Mouse (Mus musculus): Measurements from ENCODE around the gene Gins1.

Gene Gins1

GRCm38 (mm10) chr2:150910295-150910881 lies 5.2 kb downstream of the Gins1 start:
- WGBS = 31% methylated on average over 10 of the region's 10 CpGs

GRCm38 (mm10) chr2:150914781-150915515 lies 9.7 kb downstream of the Gins1 start:
- WGBS = 80% methylated on average over 4 of the region's 4 CpGs

GRCm38 (mm10) chr2:150915786-150916185 lies 10.6 kb downstream of the Gins1 start:
- WGBS = 82% methylated on average over 5 of the region's 5 CpGs

GRCm38 (mm10) chr2:150918720-150919119 lies 13.5 kb downstream of the Gins1 start:
- 97% methylated on average over 3 of the region's 3 CpGs for WGBS

GRCm38 (mm10) chr2:150920543-150920942 lies 15.3 kb downstream of the Gins1 start:
- WGBS = 96% methylated on average over 3 of the region's 3 CpGs

- 67% methylated on average over 6 of the region's 6 CpGs for WGBS
Measured at GRCm38 (mm10) chr2:150921697-150922096, 16.5 kb downstream of the Gins1 start.

GRCm38 (mm10) chr2:150922165-150922564 lies 17.0 kb downstream of the Gins1 start:
- 69% methylated on average over 4 of the region's 4 CpGs for WGBS

GRCm38 (mm10) chr2:150923026-150923425 lies 17.8 kb downstream of the Gins1 start:
- WGBS = 92% methylated on average over 3 of the region's 3 CpGs

- 36% methylated on average over 7 of the region's 7 CpGs for WGBS
Measured at GRCm38 (mm10) chr2:150923505-150923904, 18.3 kb downstream of the Gins1 start.

GRCm38 (mm10) chr2:150927038-150927720 lies 22.0 kb downstream of the Gins1 start:
- 89% methylated on average over 11 of the region's 11 CpGs for WGBS

GRCm38 (mm10) chr2:150929156-150929555 lies 24.0 kb downstream of the Gins1 start:
- 85% methylated on average over 6 of the region's 6 CpGs for WGBS

GRCm38 (mm10) chr2:150930806-150931205 lies 25.6 kb downstream of the Gins1 start:
- WGBS = 40% methylated on average over 3 of the region's 3 CpGs

GRCm38 (mm10) chr2:150933482-150933881 lies 28.3 kb downstream of the Gins1 start:
- WGBS = 89% methylated on average over 19 of the region's 19 CpGs

GRCm38 (mm10) chr2:150934659-150935058 lies 29.5 kb downstream of the Gins1 start:
- WGBS = 92% methylated on average over 4 of the region's 4 CpGs

GRCm38 (mm10) chr2:150944017-150944416 lies 38.8 kb downstream of the Gins1 start:
- 94% methylated on average over 5 of the region's 5 CpGs for WGBS

- WGBS = 84% methylated on average over 5 of the region's 5 CpGs
Measured at GRCm38 (mm10) chr2:150947341-150947740, 42.1 kb downstream of the Gins1 start.

- 88% methylated on average over 12 of the region's 12 CpGs for WGBS
Measured at GRCm38 (mm10) chr2:150947880-150948611, 42.8 kb downstream of the Gins1 start.

GRCm38 (mm10) chr2:150948786-150949185 lies 43.6 kb downstream of the Gins1 start:
- WGBS = 71% methylated on average over 5 of the region's 5 CpGs

- WGBS = 86% methylated on average over 3 of the region's 3 CpGs
Measured at GRCm38 (mm10) chr2:150949652-150950051, 44.5 kb downstream of the Gins1 start.

- 90% methylated on average over 6 of the region's 6 CpGs for WGBS
Measured at GRCm38 (mm10) chr2:150950056-150950455, 44.9 kb downstream of the Gins1 start.

GRCm38 (mm10) chr2:150951201-150951600 lies 46.0 kb downstream of the Gins1 start:
- WGBS = 78% methylated on average over 2 of the region's 2 CpGs

GRCm38 (mm10) chr2:150955859-150956258 lies 50.7 kb downstream of the Gins1 start:
- WGBS = 58% methylated on average over 1 of the region's 1 CpGs

Data from cerebral cortex, adult 2 months (tissue).